ENCODE assay signal across 9 mouse cellular contexts in the genomic region with DNA sequence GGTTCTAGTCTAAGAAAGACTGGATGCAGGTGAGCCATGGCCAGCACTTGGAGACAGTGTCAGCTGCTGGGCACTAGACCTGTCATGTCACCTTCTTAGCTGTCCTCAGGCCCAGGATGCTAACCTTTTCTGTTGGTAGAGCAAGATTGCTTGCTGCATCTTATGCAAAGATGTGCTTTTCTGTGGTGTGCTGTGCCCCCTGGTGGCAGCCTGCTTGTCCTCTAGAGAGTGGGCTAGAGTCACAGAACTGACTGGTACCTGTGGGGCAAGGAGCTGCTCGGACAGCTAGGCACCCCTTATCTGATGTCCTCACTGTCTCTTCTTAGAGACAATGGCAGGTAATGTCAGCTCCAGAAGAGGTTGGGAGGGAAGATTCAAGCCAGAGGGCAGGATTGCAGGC. TPM values are rescaled to one million over a fixed set of nuclear protein-coding genes. Genes with fewer than 3 reads are reported as not detected.
DNase-seq lines count a peak whose midpoint lies in the region; ATAC-seq and TF ChIP-seq lines count a peak whose summit lies in the region.
"Had no signal": no experiment of that assay in that cellular context is flagged by ENCODE, and none has a peak within 500 bp of the region (broad histone marks: within the 10 kb centered on the region; RNA-seq: fewer than 3 reads in every experiment).

No protein-coding gene starts in this region.

- no peak for TF ChIP-seq EP300 in lung, postnatal 0 days (IDR thresholded peaks at IDR 0.05)

- TF ChIP-seq CTCF in lung, postnatal 0 days (IDR thresholded peaks at IDR 0.05), result peak; percentile 94

- no peak overlapping the region for H3K27ac ChIP-seq in forebrain, embryonic 15.5 days (replicated peaks)
- H3K27ac ChIP-seq in hindbrain, embryonic 13.5 days, result no peak overlapping the region
- no peak overlapping the region for H3K27ac ChIP-seq in lung, postnatal 0 days (ENCODE audit: low read length)
- H3K27ac ChIP-seq: liver, embryonic 15.5 days had no signal

- 38% methylated on average over 1 of the region's 1 CpGs for WGBS in forebrain, embryonic 15.5 days
- 74% methylated on average over 1 of the region's 1 CpGs for WGBS in hindbrain, embryonic 13.5 days
- WGBS in lung, postnatal 0 days, result 62% methylated on average over 1 of the region's 1 CpGs

- peak; percentile 61 for ATAC-seq in forebrain, embryonic 15.5 days (replicated peaks)
- peak; percentile 47; the same call in 1 of the 2 replicates for ATAC-seq in hindbrain, embryonic 13.5 days (ENCODE audit: low FRiP score)
- peak; percentile 58 for ATAC-seq in lung, postnatal 0 days

- H3K4me1 ChIP-seq in forebrain, embryonic 15.5 days, result no peaks in the 10 kb centered on the region
- no peaks in the 10 kb centered on the region for H3K4me1 ChIP-seq in hindbrain, embryonic 13.5 days (replicated peaks)
- H3K4me1 ChIP-seq in lung, postnatal 0 days (ENCODE audit: insufficient read depth, low read depth, low read length), result 0 out of 2 replicates have a peak, but pooled peaks cover 2% of the 10 kb centered on the region

- peaks cover 55% of the 10 kb centered on the region for H3K36me3 ChIP-seq in forebrain, embryonic 15.5 days
- H3K36me3 ChIP-seq in hindbrain, embryonic 13.5 days, result peaks cover 77% of the 10 kb centered on the region
- peaks cover 37% of the 10 kb centered on the region for H3K36me3 ChIP-seq in lung, postnatal 0 days (ENCODE audit: insufficient read depth, low read length)

- no peak overlapping the region for H3K4me3 ChIP-seq in forebrain, embryonic 15.5 days
- no peak overlapping the region for H3K4me3 ChIP-seq in hindbrain, embryonic 13.5 days
- H3K4me3 ChIP-seq in lung, postnatal 0 days (ENCODE audit: low read depth, low read length), result no peak overlapping the region
- H3K4me3 ChIP-seq: liver, embryonic 15.5 days had no signal

- H3K9me3 ChIP-seq in forebrain, embryonic 15.5 days, result no peaks in the 10 kb centered on the region
- no peaks in the 10 kb centered on the region for H3K9me3 ChIP-seq in hindbrain, embryonic 13.5 days
- no peaks in the 10 kb centered on the region for H3K9me3 ChIP-seq in lung, postnatal 0 days (ENCODE audit: low read length)
- H3K9me3 ChIP-seq: liver, embryonic 15.5 days had no signal

- no peaks in the 10 kb centered on the region for H3K27me3 ChIP-seq in forebrain, embryonic 15.5 days
- no peaks in the 10 kb centered on the region for H3K27me3 ChIP-seq in hindbrain, embryonic 13.5 days
- no peaks in the 10 kb centered on the region for H3K27me3 ChIP-seq in lung, postnatal 0 days (replicated peaks; ENCODE audit: insufficient read depth, low read length)
- H3K27me3 ChIP-seq: liver, embryonic 15.5 days had no signal

- H3K9ac ChIP-seq in forebrain, embryonic 15.5 days (replicated peaks), result no peak overlapping the region
- H3K9ac ChIP-seq in hindbrain, embryonic 13.5 days, result no peak overlapping the region
- H3K9ac ChIP-seq in lung, postnatal 0 days (replicated peaks; ENCODE audit: low read depth), result no peak overlapping the region
- H3K9ac ChIP-seq: liver, embryonic 15.5 days had no signal

- DNase-seq in NIH3T3 (ENCODE audit: low read depth), result peak; percentile 84
- DNase-seq in cerebellum, adult 18-20 months, result peak; percentile 74 to 77
- DNase-seq in layer of hippocampus, postnatal 10 days (ENCODE audit: low spot score in 2 of 2), result peak; percentile 80 to 81
- DNase-seq in lung, postnatal 0 days (ENCODE audit: low spot score), result peak; percentile 80
- peak; percentile 50 for DNase-seq in retina, adult 2 months (ENCODE audit: low read depth, low spot score)
- DNase-seq in thymus, postnatal 4 days, result peak; percentile 89

- no peak overlapping the region for H3K4me2 ChIP-seq in forebrain, embryonic 15.5 days (replicated peaks)
- no peak overlapping the region for H3K4me2 ChIP-seq in hindbrain, embryonic 13.5 days
- H3K4me2 ChIP-seq in lung, postnatal 0 days (replicated peaks; ENCODE audit: low read depth, low read length), result no peak overlapping the region
- H3K4me2 ChIP-seq: liver, embryonic 15.5 days had no signal

RNA-seq across cellular contexts. Expression of gene Golph3, which starts 53.2 kb away (rescaled TPM):
- polyA plus RNA-seq in forebrain, embryonic 15.5 days (2015; fragmentation: Nextera tagmentation; extraction: Ambion mirVana), result 66.1 and 74.2 TPM in 2 replicates
- polyA plus RNA-seq in hindbrain, embryonic 13.5 days (2015; fragmentation: Nextera tagmentation; extraction: Ambion mirVana), result 67.1 and 75.1 TPM in 2 replicates
- 10 to 100 TPM; 89.5 to 92.4 TPM for total RNA-seq in layer of hippocampus, postnatal 10 days (2021)
- 79.4 and 85.9 TPM in 2 replicates for polyA plus RNA-seq in lung, postnatal 0 days (2015; fragmentation: Nextera tagmentation; extraction: Ambion mirVana)

RNA-seq across cellular contexts. Expression of gene 1810049J17Rik, which starts 53.7 kb away (rescaled TPM):
- polyA plus RNA-seq in forebrain, embryonic 15.5 days (2015; fragmentation: Nextera tagmentation; extraction: Ambion mirVana), result 0.80 and 0.91 TPM in 2 replicates
- polyA plus RNA-seq in hindbrain, embryonic 13.5 days (2015; fragmentation: Nextera tagmentation; extraction: Ambion mirVana), result not detected in 2 replicates
- total RNA-seq in layer of hippocampus, postnatal 10 days (2021), result 1 to 10 TPM in 1 of 2 experiments, under 1 TPM in 1; 0.91 to 1.7 TPM
- polyA plus RNA-seq in lung, postnatal 0 days (2015; fragmentation: Nextera tagmentation; extraction: Ambion mirVana), result 0.33 and 1.1 TPM in 2 replicates
